Mouse (Mus musculus): ENCODE measurements around the gene Nemp2.

DNA sequence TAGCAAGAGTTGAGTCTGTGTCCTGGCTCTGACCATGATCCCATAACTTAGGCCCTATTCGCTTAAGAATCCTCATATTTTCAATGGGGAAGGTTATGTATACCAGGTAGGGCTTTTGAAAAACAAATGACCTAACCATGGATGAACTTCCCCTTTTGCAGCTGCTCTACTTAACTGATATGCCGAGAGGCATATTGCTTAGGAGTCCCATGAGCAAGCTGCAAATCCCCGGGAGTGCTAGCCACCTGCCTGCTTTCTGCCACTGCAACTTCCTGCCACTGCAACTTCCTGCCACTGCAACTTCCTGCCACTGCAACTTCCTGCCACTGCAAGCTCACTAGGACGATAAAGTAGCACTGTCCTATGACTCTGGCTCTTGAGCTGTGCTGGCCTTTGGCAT is 24.6 kb downstream of the Nemp2 start:
- TF ChIP-seq CTCF (IDR thresholded peaks at IDR 0.05; ENCODE audit: low read depth) (no peak), EP300 (IDR thresholded peaks at IDR 0.05; ENCODE audit: low read depth) (no peak)
